Mouse (Mus musculus): ENCODE data around the gene Cdk10.

DNA sequence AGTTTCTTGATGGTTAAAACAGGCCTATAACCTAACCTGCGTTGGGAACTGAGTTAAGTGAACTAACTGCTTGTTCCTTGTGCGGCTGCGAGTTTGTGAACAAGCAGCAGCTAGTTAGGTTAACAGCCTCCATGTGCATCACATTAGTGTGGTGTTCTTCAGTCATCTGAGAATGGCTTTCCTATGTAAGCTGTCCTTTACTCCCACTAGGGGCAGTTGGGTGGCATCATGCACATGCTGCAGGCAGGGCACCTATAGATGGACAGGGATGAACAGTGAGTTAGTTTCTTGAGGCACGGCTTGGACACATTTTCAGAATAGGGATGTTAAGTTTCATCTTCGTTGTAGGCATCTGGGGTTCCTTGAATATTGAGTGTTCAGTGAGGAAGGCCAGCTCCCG is 30.5 kb downstream of the Cdk10 start:
- TF ChIP-seq CTCF (IDR thresholded peaks at IDR 0.05; ENCODE audit: low read depth, low read length): no peak
- no peak for TF ChIP-seq POLR2AphosphoS5 (IDR thresholded peaks at IDR 0.05; ENCODE audit: insufficient replicate concordance, low read depth, low read length)
- TF ChIP-seq GATA1 (IDR thresholded peaks at IDR 0.05; ENCODE audit: borderline replicate concordance, low read length): no peak
